Mouse (Mus musculus) adrenal gland, adult 8-10 months (tissue): ENCODE data around the gene Gcc2. TPM values are rescaled to one million over a fixed set of nuclear protein-coding genes. Genes with fewer than 3 reads are reported as not detected.
A peak's percentile ranks its signal among the peaks of the same experiment; 100 is the strongest.
"Not testable (repeated sequence)": the region's sequence is repeated elsewhere in the genome, so short reads cannot be mapped to it uniquely, and the experiment has no call there.

Experiments used
- DNase-seq: peaks from one replicate; pipeline ENCODE4 v3.0.0; 2022
- total RNA-seq, 4 experiments: library from RNA; stranded (reverse); gene quantifications; 2 replicates each; pipeline ENCODE4 v1.2.4; 2022

The Gcc2 gene
- total RNA-seq, 4 experiments from 2014 or later: 49.4 to 60.0 (median 54.1) TPM

GRCm38 (mm10) chr10:58323028-58323991, 68.0 kb downstream of the Gcc2 start, which contains the start of gene Lims1:
Gene Lims1 (plus strand): TSS chr10:58323466.
- DNase-seq: peak; percentile 97

DNA sequence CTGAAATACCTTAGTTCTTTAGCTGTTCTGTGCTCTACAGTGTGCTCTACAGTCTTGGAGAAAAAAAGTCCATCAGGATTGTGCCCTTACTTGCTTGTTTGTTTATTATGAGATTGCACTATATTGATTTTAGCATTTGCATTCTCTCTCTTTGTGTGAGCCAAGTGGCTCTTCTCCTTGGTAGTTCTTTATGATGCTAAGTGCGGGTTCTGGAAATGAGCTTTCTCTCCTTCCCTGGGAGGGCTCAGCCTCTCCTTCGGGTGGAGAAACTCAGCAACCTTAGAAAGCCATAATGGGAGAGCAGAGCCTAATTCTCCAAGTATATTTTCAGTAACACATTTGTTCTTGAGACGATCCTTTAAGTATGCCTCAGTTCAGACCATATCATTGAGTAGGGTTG, 71.0 kb downstream of the Gcc2 start:
- DNase-seq: no peak

- not testable (repeated sequence) for DNase-seq
These were observed 72.5 kb downstream of the Gcc2 start for GRCm38 (mm10) chr10:58327836-58328235.

- DNase-seq: no peak
These were observed 73.3 kb downstream of the Gcc2 start for GRCm38 (mm10) chr10:58328517-58329108.

GRCm38 (mm10) chr10:58330635-58331034, 75.3 kb downstream of the Gcc2 start:
- DNase-seq: no peak

- no peak for DNase-seq
These were observed 76.4 kb downstream of the Gcc2 start for GRCm38 (mm10) chr10:58331741-58332140.

DNA sequence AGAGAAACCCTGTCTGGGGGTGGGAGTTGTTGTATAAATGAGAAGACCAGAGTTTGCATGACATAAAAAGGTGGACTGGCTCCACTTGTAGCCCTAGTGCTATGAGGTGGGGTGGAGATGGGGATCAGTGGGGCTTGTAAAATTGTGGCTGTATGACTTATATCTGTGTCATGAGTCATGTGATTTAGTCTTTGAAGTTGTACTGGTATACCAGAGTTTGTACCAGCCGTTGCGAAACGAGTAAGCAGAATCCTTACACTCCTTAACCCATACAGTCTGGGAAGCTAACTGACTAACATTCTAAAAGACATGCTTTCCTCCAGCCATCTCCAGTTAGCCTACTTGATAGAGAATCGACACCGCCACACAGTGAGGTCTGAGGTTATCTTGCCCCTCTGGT, 78.1 kb downstream of the Gcc2 start:
- DNase-seq: peak; percentile 23

GRCm38 (mm10) chr10:58336156-58336555, 80.9 kb downstream of the Gcc2 start:
- no peak for DNase-seq

DNA sequence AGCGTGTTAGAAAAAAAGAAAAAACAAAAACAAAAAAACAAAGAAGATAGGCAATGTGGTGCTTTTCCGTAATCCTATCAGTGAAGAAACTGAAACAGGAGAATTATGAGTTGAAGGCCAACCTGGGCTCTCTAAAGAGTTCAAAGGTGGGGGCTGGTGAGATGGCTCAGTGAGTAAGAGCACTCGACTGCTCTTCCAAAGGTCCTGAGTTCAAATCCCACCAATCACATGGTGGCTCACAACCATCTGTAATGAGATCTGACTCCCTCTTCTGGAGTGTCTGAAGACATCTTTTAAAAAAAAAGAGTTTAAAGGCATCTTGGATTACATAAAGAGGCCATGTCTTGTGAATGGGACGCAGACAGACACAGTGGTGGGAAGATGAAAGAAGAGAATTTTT, 81.8 kb downstream of the Gcc2 start:
- DNase-seq: not testable (repeated sequence)

DNA sequence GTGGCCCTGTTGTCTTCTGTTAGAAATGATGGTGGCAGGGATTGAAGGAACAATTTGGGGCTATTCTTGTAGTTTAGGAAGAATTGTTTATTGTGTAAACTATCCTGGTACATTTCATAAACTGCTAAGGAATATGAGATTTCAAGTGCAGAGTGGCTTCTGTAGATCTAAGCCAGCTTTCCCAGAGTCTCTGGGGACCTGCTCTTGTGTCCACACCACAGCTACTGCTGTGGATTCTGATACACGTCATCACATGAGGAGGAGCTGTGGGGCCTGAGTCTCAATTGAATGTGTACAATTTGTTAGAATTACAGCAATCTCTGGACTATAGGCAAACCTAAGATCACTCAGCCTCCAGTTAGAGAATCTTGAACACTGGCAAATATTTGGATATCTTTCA, 83.3 kb downstream of the Gcc2 start:
- no peak for DNase-seq

GRCm38 (mm10) chr10:58341685-58342084, 86.4 kb downstream of the Gcc2 start:
- DNase-seq: no peak

GRCm38 (mm10) chr10:58342199-58342598, 86.9 kb downstream of the Gcc2 start:
- DNase-seq: no peak

DNA sequence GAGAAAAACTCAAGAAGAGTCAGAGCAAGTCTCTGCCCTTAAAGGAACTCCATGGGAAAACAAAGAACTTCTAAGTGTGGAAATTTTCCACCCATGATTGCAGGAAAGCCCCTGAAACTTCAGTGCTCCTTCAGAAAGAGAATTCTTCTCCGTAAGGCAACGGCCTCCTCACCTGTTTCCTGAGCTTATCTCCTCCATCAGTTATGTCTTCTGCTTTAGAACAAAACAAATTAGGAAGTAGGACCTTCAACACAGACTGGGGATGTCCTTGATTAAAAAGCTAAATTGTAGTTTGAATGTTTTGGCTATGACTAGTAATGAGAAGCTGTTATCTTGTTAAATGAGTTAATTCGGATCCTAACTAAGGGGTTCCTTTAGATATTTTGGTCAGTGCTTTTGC, 88.3 kb downstream of the Gcc2 start:
- no peak for DNase-seq

DNA sequence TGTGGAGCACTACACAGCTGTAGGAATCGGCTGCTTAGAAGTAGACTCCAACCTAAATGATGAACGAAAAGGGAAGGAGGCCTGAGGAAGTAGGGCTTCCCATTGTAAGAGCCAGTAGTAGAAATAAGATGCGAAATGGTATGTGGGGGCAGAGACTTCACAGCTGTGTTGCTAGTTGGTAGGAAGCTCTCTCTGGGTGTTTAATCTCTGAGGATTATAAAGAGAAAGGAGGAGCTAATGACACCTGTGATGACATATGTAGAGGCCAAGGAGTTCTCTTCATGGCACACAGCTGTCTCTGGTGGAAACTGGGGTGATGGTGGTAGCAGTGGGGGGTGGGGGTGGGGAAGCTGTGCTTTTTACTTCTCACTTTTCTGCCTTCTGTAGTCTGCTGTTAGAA, 95.3 kb downstream of the Gcc2 start:
- no peak for DNase-seq

DNA sequence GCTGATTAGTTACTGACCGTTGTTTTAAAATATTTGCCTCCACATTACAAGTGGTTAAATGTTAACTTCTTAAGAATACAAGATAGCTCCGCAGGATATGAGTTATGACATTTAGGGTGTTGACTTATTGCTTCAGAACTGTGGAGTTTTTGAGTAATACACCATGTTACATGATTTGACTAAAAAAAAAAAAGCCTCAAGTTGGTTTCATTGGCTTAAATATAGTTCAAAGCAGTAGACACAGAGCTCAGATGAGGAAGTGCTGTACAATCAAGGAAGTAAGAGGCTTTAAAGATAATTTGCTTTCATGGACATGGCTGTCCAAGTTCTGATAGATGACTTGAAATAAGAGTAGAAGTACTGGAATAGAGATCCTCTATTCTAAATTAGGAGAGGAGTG, 96.4 kb downstream of the Gcc2 start:
- DNase-seq: no peak

DNA sequence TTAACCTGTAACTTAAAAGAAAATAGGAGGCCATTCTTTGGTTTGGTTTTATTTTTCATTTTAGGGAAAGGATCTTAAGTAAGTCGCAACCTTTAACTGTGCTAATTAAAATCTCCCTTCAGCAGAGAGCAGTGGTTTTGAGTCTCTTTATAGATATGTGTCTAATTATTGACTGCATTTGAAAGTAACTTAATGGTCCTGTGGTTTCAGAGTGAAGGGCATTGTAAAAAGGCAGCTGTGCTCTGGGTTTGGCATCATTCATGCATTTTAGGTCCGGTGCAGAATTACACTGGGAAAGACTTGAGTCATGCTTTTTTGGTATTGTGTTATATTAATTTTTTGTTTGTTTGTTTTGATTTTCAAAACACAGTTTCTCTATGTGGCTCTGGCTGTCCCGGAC, 97.1 kb downstream of the Gcc2 start:
- no peak for DNase-seq

DNA sequence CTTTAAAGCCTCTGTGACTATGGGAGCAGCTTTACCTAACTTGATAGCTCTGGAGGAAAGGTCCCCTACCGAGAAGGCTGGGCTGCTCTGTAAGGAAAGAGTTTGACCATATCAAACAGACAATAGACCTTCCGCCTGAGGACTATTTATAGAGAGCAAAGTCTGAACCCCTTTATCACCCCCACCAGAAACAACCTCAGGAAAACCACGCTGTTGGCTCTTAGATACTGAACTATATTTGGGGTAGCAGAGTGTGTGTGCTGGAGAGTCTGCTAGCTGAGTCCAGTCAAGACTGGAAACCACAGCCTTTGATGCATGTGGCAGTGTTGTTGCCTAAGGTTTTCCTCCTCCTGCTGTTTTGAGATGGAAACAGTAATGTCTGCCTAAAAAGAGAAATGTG, 99.3 kb downstream of the Gcc2 start:
- DNase-seq: no peak

Other genes with a start within 250 kb of the Gcc2 start
- not detected for gene AW822073, start 30.6 kb upstream of the Gcc2 start, total RNA-seq
- gene Duxf3, start 22.8 kb upstream of the Gcc2 start, total RNA-seq: not detected
- not detected for gene Gm4981, start 18.8 kb upstream of the Gcc2 start, total RNA-seq
- gene Lims1, start 68.0 kb downstream of the Gcc2 start, total RNA-seq: 10 to 100 TPM; 47.0 to 58.9 (median 49.3) TPM
- 10 to 100 TPM; 71.4 to 82.9 (median 80.8) TPM for gene Ranbp2, start 191.4 kb downstream of the Gcc2 start, total RNA-seq
- gene Ccdc138, start 242.5 kb downstream of the Gcc2 start, total RNA-seq: 1 to 10 TPM; 3.2 to 4.2 (median 3.8) TPM